Mouse (Mus musculus): ENCODE results near the gene Acvr1.

DNA sequence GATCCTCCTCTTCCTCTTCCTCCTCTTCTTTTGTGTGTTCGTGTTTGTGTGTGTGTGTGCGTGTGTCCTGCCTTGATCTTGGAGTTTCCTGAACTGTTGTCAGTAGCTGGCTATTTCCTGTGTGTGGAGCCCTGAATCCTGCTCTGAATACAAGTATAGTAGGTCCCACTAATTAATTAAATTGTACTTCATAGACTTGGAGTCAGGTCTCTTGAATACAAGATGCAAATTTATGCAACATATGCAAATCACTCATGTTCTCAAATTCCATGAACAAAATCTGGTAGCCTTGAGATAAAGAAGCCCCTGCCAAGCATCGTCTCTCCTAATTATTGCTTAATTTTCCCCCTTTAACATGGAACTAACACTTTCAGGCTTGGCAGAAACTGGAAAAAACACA is 36.4 kb upstream of the Acvr1 start:
- TF ChIP-seq EP300 (IDR thresholded peaks at IDR 0.05; ENCODE audit: low read depth) (no peak), CTCF (IDR thresholded peaks at IDR 0.05; ENCODE audit: low read depth) (no peak)

All from heart, postnatal 0 days (tissue).